Mouse (Mus musculus) left cerebral cortex, postnatal 10 days (tissue): ENCODE measurements around the gene Cox20. TPM values are rescaled to one million over a fixed set of nuclear protein-coding genes. Genes with fewer than 3 reads are reported as not detected.
"Not testable (repeated sequence)": the region's sequence is repeated elsewhere in the genome, so short reads cannot be mapped to it uniquely, and the experiment has no call there.

Experiments
- DNase-seq, 2 experiments: peaks; one replicate each; pipeline ENCODE4 v3.0.0; 2021 to 2022; ENCODE audit warnings: low spot score in 2 of 2, mixed read lengths in 1 of 2; ENCODE audit errors: extremely low spot score in 1 of 2
- intact Hi-C: fragments of 180-260 bp; cut with DNase I; formaldehyde crosslinking; loops from one replicate; pipeline ENCODE4 v1.15.1; 2025
- total RNA-seq, 2 experiments: library from RNA; stranded (reverse); gene quantifications; 2 replicates each; pipeline ENCODE4 v1.2.3; 2021

Cox20 gene
- total RNA-seq, 2 experiments from 2014 or later, result 33.4 to 33.6 TPM

GRCm38 (mm10) chr1:178340213-178340612 is 21.3 kb downstream of the Cox20 start:
- intact Hi-C loops, result no loop called here

GRCm38 (mm10) chr1:178341435-178341834 is 22.5 kb downstream of the Cox20 start:
- intact Hi-C loops, result no loop called here
- no peak for DNase-seq

More at GRCm38 (mm10) chr1:178340213-178340612, 21.3 kb downstream of the Cox20 start:
- DNase-seq, result no peak

- DNase-seq, result no peak
- intact Hi-C loops, result no loop called here
These were observed 23.1 kb downstream of the Cox20 start for GRCm38 (mm10) chr1:178342063-178342462.

GRCm38 (mm10) chr1:178342612-178343011 is 23.7 kb downstream of the Cox20 start:
- DNase-seq, result no peak
- intact Hi-C loops, result no loop called here

- intact Hi-C loops, DNase-seq: not testable (repeated sequence)
These were observed 25.3 kb downstream of the Cox20 start for GRCm38 (mm10) chr1:178344071-178344805.

- intact Hi-C loops, result no loop called here
- no peak for DNase-seq
These were observed 31.9 kb downstream of the Cox20 start for GRCm38 (mm10) chr1:178350792-178351191.

- no peak for DNase-seq
- intact Hi-C loops, result no loop called here
These were observed 32.7 kb downstream of the Cox20 start for GRCm38 (mm10) chr1:178351643-178352042.

- intact Hi-C loops, result no loop called here
- no peak for DNase-seq
These were observed 35.6 kb downstream of the Cox20 start for GRCm38 (mm10) chr1:178354576-178354975.

GRCm38 (mm10) chr1:178357776-178358710 is 39.1 kb downstream of the Cox20 start:
- DNase-seq, result peak; percentile 42 to 79
- intact Hi-C loops, result no loop called here

- no peak for DNase-seq
- intact Hi-C loops, result no loop called here
These were observed 41.3 kb downstream of the Cox20 start for GRCm38 (mm10) chr1:178360264-178360663.

- intact Hi-C loops, result no loop called here
- no peak for DNase-seq
These were observed 41.8 kb downstream of the Cox20 start for GRCm38 (mm10) chr1:178360702-178361101.

GRCm38 (mm10) chr1:178365171-178365570 is 46.2 kb downstream of the Cox20 start:
- intact Hi-C loops, result loop anchor here (5.0 kb wide), 2 partner anchors 33 to 42 kb away; partner anchors contain the start of gene Efcab2
- DNase-seq, result no peak

- intact Hi-C loops, result loop anchor here (5.0 kb wide), 2 partner anchors 36 to 39 kb away; partner anchors contain the start of gene Efcab2
These were observed 49.2 kb downstream of the Cox20 start for GRCm38 (mm10) chr1:178368121-178368520.

GRCm38 (mm10) chr1:178368548-178369271 is 49.8 kb downstream of the Cox20 start:
- DNase-seq, result peak; percentile 89 to 94
- intact Hi-C loops, result loop anchor here (5.0 kb wide), 2 partner anchors 36 to 39 kb away; partner anchors contain the start of gene Efcab2

More at GRCm38 (mm10) chr1:178368121-178368520, 49.2 kb downstream of the Cox20 start:
- no peak for DNase-seq

- intact Hi-C loops, result loop anchor here (5.0 kb wide), 2 partner anchors 37 to 38 kb away; partner anchors contain the start of gene Efcab2
- DNase-seq, result peak in 1 of 2 experiments; percentile 57
These were observed 50.3 kb downstream of the Cox20 start for GRCm38 (mm10) chr1:178369272-178369651.
